Mouse (Mus musculus) Patski (cell line): ENCODE data around the gene Oaz3. TPM values are rescaled to one million over a fixed set of nuclear protein-coding genes. Genes with fewer than 3 reads are reported as not detected.

Experiments used
- ATAC-seq: fragments of 100-300 bp; one replicate; pipeline ENCODE4 v1.8.0; 2021
- CTCF ChIA-PET: fragments of 350-600 bp; sonication (Branson Sonifier 250); formaldehyde crosslinking; loops from one replicate; lab custom pipeline; 2022; ENCODE audit warnings: inconsistent platforms; lab: Charles Lee
- POLR2A ChIA-PET: fragments of 350-600 bp; sonication (Branson Sonifier 250); formaldehyde crosslinking; loops from one replicate; lab custom pipeline; 2022; ENCODE audit warnings: antibody characterized with exemption, inconsistent platforms; lab: Charles Lee
- DNase-seq: peaks from one replicate; pipeline ENCODE4 v3.0.0-alpha.2; 2011; ENCODE audit warnings: low read depth, low spot score
- H3K27me3 ChIP-seq: fragments of 371-371 bp; one replicate; pipeline ENCODE4 v1.5.1; 2021
- CTCF ChIP-seq: fragments of 100-300 bp; IDR thresholded peaks from one replicate; pipeline ENCODE4 v1.5.1; 2021
- in situ Hi-C: fragments of 300-500 bp; cut with MboI; formaldehyde crosslinking; loops from 3 replicates; pipeline ENCODE4 v1.11.1; 2018; ENCODE audit warnings: low pct_unique_long_range_greater_than_20kb, mixed read lengths
- polyA plus RNA-seq: library from polyadenylated mRNA; unstranded; gene quantifications from one replicate; pipeline ENCODE4 v1.2.3, GENCODE M21; 2021

The Oaz3 gene
- polyA plus RNA-seq, result 1.1 TPM

DNA sequence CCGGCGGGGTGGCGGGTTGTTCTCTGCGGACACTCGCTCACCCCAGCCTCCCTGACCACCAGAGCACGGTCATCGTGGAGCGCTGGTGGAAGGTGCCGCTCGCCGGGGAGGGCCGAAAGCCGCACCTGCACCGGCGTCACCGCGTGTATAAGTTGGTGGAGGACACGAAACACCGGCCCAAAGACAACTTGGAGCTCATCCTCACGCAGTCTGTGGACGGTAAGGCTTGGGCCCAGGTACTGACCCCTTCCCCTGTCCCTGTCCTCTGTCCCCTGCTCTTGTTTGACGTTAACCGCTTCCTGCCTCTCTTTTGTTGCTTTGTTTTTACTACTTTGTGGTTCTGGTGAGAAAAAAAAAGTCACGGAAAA is at the start of gene Oaz3:
Gene Oaz3, minus strand, starts transcription at position 319 of the 368 bp plus-strand sequence.
- ChIA-PET POLR2A (interaction anchor here (0.5 to 2.0 kb wide), 9 partner anchors 9 to 216 kb away, joined by 3 to 9 read pairs (median 4); no protein-coding TSS in a partner anchor), CTCF (interaction anchor here (0.8 to 2.4 kb wide), 3 partner anchors 13 to 90 kb away, joined by 3 to 9 read pairs (median 4); no protein-coding TSS in a partner anchor)
- peaks cover 16% of the 10 kb centered on the region for H3K27me3 ChIP-seq
- in situ Hi-C loops, result loop anchor here (5.0 kb wide), 1 partner anchor 76 kb away; no protein-coding TSS in a partner anchor
- ATAC-seq (peak; percentile 14), DNase-seq (no peak)
- TF ChIP-seq CTCF, result no peak

DNA sequence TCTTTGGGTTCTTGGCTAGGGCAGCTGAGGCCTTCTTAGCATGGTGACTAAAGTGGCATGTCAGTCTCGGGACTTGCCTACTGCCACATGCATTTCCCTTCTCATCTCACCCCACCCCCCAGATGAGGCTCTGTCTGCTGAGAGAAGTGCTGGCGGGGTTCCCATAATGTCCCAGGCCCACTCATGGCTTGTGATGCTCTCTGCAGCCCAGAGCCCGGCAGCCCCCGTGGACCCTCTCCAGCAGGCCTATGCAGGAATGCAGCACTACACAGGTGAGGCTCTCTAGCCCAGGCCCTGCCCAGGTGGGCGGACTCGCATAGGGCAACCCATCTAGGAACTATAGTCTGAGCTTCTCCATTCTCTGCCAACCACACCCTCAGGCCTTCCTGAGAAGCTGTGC is 43.9 kb upstream of the Oaz3 start:
- CTCF ChIA-PET, result no interaction called here
- DNase-seq, result no peak
- no peak for ATAC-seq
- no peak for TF ChIP-seq CTCF
- H3K27me3 ChIP-seq, result no peaks in the 10 kb centered on the region
- POLR2A ChIA-PET, result no interaction called here
- in situ Hi-C loops, result loop anchor here (25.0 kb wide), 1 partner anchor 725 kb away; the partner anchor contains the start of gene Gm5773

DNA sequence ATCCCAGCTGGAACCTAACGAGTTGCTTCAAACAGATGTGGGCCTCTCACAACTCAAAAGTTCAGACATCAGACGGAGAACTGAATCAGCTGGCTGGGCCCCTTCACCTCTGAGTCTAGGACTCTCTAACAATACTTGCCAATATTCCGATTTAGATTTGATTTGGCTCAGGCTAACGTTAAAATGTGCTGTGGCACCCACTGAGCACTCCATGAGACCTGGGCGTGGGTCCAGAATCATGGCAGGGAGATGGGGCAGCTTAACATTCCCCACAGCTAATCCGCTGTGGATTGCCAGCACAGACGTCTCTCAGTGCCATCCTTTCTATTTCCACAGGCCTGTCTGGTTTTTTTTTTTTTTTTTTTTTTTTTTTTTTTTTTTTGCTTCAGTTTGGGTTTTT is 42.2 kb upstream of the Oaz3 start:
- in situ Hi-C loops, result loop anchor here (25.0 kb wide), 1 partner anchor 724 kb away; the partner anchor contains the start of gene Gm5773
- CTCF ChIA-PET, result no interaction called here
- POLR2A ChIA-PET, result no interaction called here

DNA sequence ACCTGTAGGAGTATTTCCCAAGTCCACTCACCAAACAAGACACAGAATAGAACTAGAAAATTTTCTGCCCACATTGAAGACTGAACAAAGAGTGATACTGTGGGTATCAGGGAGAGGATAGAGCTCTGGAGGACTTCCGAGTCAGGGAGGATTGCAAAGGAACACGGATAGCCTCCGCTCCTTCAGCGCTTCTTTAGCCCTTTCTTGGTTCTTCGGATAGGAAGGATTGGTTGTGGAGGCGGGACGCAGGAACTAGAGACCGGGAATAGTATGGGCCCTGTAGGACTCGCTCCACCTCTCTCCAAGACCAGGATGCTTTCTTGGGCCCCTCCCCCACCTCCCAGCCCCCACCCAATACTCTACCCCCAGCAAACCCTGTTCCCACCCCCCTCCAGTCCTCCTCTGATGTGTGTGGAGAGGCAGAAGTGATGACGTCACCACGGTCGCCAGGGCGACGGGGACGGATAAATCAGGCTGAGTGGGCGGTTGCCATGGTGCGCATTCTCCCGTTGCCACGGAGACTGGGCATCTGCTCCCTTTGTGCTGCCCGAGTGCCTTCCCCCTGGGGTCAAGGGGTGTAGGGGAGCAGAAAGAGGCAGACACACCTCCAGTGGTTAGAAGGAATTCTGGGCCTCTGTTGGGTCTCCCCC is 40.2 kb upstream of the Oaz3 start:
- ChIA-PET CTCF (interaction anchor here (0.7 to 2.0 kb wide), 3 partner anchors 9 to 18 kb away, joined by 3 to 6 read pairs (median 6); no protein-coding TSS in a partner anchor), POLR2A (interaction anchor here (0.6 to 1.6 kb wide), 2 partner anchors 10 to 85 kb away, joined by 3 to 4 read pairs; no protein-coding TSS in a partner anchor)
- DNase-seq (no peak), ATAC-seq (no peak)
- in situ Hi-C loops, result loop anchor here (25.0 kb wide), 1 partner anchor 722 kb away; the partner anchor contains the start of gene Gm5773
- H3K27me3 ChIP-seq, result no peaks in the 10 kb centered on the region
- TF ChIP-seq CTCF, result no peak

More for the DNA sequence above, 42.2 kb upstream of the Oaz3 start:
- DNase-seq (no peak), ATAC-seq (no peak)
- TF ChIP-seq CTCF, result no peak
- H3K27me3 ChIP-seq, result no peaks in the 10 kb centered on the region

DNA sequence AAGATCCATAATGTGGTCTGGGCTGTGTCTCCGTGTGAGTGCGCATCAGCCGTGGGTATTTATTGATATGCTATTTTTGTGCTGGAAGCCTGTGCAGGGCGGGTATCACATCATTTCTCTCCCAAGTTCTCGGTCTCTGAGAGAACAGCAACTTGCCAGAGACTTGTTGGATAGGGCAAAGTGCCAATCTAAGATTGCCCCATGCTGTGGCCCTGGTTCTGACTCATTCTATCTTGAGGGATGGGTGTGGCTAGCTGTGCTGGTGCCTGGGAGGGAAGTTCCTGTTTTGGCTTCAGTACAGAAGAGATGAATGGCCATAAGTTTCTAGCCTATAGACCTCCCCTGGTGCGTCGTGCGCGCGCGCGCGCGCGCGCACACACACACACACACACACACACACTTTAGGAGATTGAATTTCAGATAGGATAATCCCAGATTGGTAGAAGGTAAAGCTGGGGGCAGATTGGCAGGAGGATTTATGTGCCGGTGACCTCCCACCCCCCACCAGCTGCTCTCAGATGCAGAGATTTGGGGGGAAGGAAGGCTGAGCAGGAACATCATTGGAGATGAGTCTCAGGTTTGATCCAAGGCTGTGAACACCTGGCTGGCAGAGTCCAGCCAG is 39.2 kb upstream of the Oaz3 start:
- ChIA-PET POLR2A (no interaction called here), CTCF (interaction anchor here (0.7 to 2.0 kb wide), 3 partner anchors 10 to 19 kb away, joined by 3 to 6 read pairs (median 6); no protein-coding TSS in a partner anchor)
- ATAC-seq, result no peak
- no peak for TF ChIP-seq CTCF
- in situ Hi-C loops, result loop anchor here (25.0 kb wide), 1 partner anchor 721 kb away; the partner anchor contains the start of gene Gm5773
- DNase-seq, result no peak
- H3K27me3 ChIP-seq, result no peaks in the 10 kb centered on the region

DNA sequence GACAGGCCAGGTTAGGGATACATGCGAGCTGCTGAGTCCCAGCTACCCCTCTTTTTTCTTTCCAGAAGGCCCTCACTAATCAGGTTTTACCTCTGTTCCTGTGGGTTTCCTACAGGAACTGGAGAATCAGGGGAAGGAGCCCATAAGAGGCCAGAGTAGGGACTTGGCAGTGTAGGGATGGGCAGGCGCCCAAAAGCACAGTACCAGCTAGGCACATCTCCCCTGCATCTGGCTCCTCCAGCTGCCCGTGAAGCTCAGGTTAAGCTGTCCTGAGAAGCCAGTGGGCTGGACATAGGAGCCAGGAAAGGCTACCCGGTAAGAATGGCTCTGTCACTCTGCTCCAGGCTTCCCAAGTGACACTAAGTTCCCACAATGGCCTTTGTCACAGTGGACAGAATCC is 37.7 kb upstream of the Oaz3 start:
- POLR2A ChIA-PET, result no interaction called here
- CTCF ChIA-PET, result interaction anchor here (1.0 to 1.6 kb wide), 3 partner anchors 12 to 19 kb away, joined by 3 read pairs; no protein-coding TSS in a partner anchor
- no peak for TF ChIP-seq CTCF
- in situ Hi-C loops, result loop anchor here (25.0 kb wide), 1 partner anchor 719 kb away; the partner anchor contains the start of gene Gm5773
- ATAC-seq (no peak), DNase-seq (no peak)
- H3K27me3 ChIP-seq, result no peaks in the 10 kb centered on the region

DNA sequence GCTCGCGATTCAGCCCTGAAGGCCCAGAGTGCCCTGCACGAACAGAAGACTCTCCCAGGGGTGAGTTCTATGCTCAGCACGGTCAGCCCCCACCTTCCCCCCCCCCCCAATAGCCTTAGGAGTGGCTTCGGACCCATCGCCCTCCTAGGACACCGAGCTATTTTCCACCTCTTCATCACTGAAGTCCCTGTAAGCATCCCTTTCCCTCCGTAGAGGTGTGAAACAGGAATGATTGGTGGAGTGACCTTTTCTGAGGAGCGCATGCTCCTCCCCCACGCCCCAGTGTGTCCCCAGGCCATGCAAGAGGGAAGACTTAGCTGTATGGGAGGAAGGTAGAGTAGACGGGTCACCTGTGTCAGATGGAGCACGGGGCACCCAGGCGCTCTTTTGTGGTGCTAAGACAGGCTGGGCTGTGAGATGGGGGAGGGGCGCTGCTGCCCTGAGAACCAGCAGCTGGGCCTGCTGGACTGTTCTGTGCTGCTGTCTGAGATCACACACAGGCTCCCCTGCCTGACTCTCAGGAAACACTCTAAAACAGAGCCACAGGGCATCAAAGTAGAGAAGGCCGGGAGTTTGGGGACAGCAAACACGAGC is 36.7 kb upstream of the Oaz3 start, which contains the start of gene Riiad1:
Gene Riiad1, minus strand, starts transcription at position 51 of the 594 bp plus-strand sequence.
- no peak for ATAC-seq
- ChIA-PET CTCF (interaction anchor here (1.0 to 1.2 kb wide), 2 partner anchors 13 to 17 kb away, joined by 3 read pairs; no protein-coding TSS in a partner anchor), POLR2A (no interaction called here)
- H3K27me3 ChIP-seq, result no peaks in the 10 kb centered on the region
- in situ Hi-C loops, result loop anchor here (25.0 kb wide), 1 partner anchor 718 kb away; the partner anchor contains the start of gene Gm5773
- TF ChIP-seq CTCF, result no peak
- DNase-seq, result no peak

DNA sequence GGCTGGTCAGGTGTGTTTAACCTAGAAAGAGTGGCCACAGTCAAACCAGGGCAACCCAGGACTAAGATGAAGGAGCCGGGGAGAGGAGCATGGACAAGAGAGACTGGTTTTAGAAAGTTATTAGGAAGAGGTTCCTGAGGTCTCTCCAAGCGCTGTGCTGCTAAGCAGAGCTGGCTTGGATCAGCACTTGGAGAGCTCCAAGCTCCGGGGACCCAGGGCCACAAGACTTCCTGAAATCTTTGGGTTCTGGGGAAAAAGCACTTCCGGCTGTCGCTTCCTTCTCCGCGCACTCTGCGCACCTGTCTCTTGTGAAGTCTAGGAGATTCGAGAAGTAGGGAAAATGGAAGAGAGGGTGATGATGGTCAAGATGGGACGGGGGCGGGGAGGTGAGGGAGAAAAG is 35.8 kb upstream of the Oaz3 start:
- ChIA-PET CTCF (interaction anchor here (1.5 kb wide), 1 partner anchor 10 kb away, joined by 4 read pairs; no protein-coding TSS in a partner anchor), POLR2A (no interaction called here)
- DNase-seq (no peak), ATAC-seq (no peak)
- no peaks in the 10 kb centered on the region for H3K27me3 ChIP-seq
- TF ChIP-seq CTCF, result no peak
- in situ Hi-C loops, result loop anchor here (25.0 kb wide), 1 partner anchor 717 kb away; the partner anchor contains the start of gene Gm5773

DNA sequence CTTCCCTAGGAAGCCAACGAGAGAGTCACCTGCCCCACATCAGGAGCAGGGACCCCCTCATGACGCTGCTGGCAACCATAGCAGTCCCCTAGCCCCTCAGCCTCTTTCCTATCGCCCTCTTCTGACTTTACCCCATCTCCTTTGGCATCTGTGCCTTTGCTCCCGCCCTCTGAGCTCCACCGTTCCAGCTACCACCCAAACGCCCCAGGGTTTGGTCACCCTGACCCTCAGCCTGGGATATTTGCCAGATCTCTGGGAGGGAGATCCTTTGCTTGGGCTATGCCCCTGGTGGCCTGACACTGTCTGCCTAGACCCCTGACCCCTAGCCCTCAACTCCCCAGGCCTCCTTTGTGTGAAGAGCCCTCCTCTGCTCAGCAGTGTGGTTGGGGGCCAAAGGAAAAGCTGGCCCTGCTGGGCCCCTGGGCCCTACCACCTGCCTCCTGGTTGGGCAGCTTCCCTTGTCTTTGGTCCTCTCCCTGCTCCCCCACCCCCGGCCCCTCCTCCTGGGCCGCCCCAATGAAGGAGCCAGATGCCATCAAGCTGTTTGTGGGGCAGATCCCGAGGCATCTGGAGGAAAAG is 35.0 kb upstream of the Oaz3 start:
- ChIA-PET CTCF (interaction anchor here (1.0 to 1.5 kb wide), 2 partner anchors 11 to 30 kb away, joined by 3 to 4 read pairs; no protein-coding TSS in a partner anchor), POLR2A (no interaction called here)
- TF ChIP-seq CTCF, result no peak
- DNase-seq, result no peak
- H3K27me3 ChIP-seq, result no peaks in the 10 kb centered on the region
- no peak for ATAC-seq
- in situ Hi-C loops, result loop anchor here (25.0 kb wide), 1 partner anchor 716 kb away; the partner anchor contains the start of gene Gm5773
